Mouse (Mus musculus) naive thymus-derived CD4-positive, alpha-beta T cell, adult 5 months (primary cell): ENCODE data around the gene Olfr1101. TPM values are rescaled to one million over a fixed set of nuclear protein-coding genes. Genes with fewer than 3 reads are reported as not detected.

ENCODE experiments used
- polyA plus RNA-seq: library from polyadenylated mRNA; unstranded; fragments of 100-300 nt; shearing (Covaris generic); gene quantifications from one replicate; pipeline ENCODE4 v1.2.1, GENCODE M21; 2017

Olfr1101 gene
- polyA plus RNA-seq: not detected

GRCm38 (mm10) chr2:86991121-86991520 is at the start of gene Olfr1101:
Olfr1101 (minus strand) TSS chr2:86991221.

GRCm38 (mm10) chr2:87036431-87036830 is 45.4 kb upstream of the Olfr1101 start, which contains the start of gene Olfr1105:
Olfr1105 (minus strand) TSS chr2:87036531.

DNA sequence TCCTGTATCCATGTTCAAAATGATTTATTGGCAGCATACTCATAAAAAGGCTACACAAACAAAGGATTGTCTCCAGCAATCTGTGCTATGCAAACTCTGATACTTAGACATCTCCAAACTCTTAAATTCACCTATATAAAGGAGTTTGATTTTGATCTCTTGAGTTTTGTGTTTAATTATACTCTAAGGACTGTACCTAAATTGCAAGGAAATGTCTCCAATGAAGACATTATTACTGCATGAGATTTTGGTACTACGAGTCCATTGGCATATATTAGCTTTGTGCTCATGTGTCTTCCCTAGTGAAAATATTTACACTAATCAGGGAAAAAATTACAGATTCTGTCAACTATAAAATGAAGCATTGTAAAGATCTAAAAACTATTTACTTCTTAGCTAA is 36.0 kb upstream of the Olfr1101 start, which contains the start of gene Olfr1104:
Gene Olfr1104 (minus strand): TSS at position 101 of the 400 bp plus-strand sequence.

DNA sequence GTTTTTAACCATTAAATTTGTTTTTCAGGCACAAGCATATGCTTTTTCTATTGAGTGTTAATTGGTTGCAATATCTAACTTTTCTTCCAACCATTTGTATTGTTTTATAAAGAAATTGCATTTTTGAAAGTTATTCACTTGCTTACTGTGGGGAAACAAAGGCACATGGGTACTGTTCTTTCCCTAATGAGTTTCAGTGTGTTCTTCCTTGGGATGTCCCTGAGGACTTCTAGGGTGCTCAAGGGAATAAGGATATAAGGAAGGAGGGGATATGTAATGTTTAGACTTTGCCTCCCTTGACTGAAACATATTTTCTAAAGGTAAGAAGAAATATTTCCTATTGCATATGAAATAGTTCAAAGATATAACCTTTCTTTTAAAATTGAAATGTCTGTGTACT is 7.1 kb upstream of the Olfr1101 start, which contains the start of gene Olfr1102:
Gene Olfr1102 (plus strand): TSS at position 301 of the 400 bp plus-strand sequence.

GRCm38 (mm10) chr2:86979854-86980253 is 11.2 kb downstream of the Olfr1101 start, which contains the start of gene Olfr1100:
Olfr1100 (minus strand) TSS chr2:86979954.

GRCm38 (mm10) chr2:86960593-86960992 is 30.4 kb downstream of the Olfr1101 start, which contains the start of gene Olfr1099:
Olfr1099 (minus strand) TSS chr2:86960693.

Other genes with a start within 250 kb of the Olfr1101 start
- gene Olfr1090, start 232.2 kb downstream of the Olfr1101 start, polyA plus RNA-seq: not detected
- not detected for gene Olfr1093, start 208.7 kb downstream of the Olfr1101 start, polyA plus RNA-seq
- not detected for gene Olfr141, start 181.2 kb downstream of the Olfr1101 start, polyA plus RNA-seq
- not detected for gene Olfr1094, start 166.6 kb downstream of the Olfr1101 start, polyA plus RNA-seq
- not detected for gene Olfr1095, start 139.5 kb downstream of the Olfr1101 start, polyA plus RNA-seq
- gene Gm13723, start 116.4 kb downstream of the Olfr1101 start, polyA plus RNA-seq: not detected
- not detected for gene Olfr1097, start 99.0 kb downstream of the Olfr1101 start, polyA plus RNA-seq
- not detected for gene Olfr1098, start 66.7 kb downstream of the Olfr1101 start, polyA plus RNA-seq
- gene Olfr1099, start 30.5 kb downstream of the Olfr1101 start, polyA plus RNA-seq: not detected
- gene Olfr1100, start 11.3 kb downstream of the Olfr1101 start, polyA plus RNA-seq: not detected
- not detected for gene Olfr1102, start 7.2 kb upstream of the Olfr1101 start, polyA plus RNA-seq
- gene Olfr1104, start 35.9 kb upstream of the Olfr1101 start, polyA plus RNA-seq: not detected
- 0.14 TPM for gene Olfr1105, start 45.3 kb upstream of the Olfr1101 start, polyA plus RNA-seq
- gene Olfr1106, start 61.1 kb upstream of the Olfr1101 start, polyA plus RNA-seq: not detected
- gene Olfr1107, start 84.6 kb upstream of the Olfr1101 start, polyA plus RNA-seq: not detected
- gene Olfr1109, start 104.8 kb upstream of the Olfr1101 start, polyA plus RNA-seq: 0.19 TPM
- gene Olfr259, start 123.3 kb upstream of the Olfr1101 start, polyA plus RNA-seq: not detected
- not detected for gene Olfr1110, start 149.1 kb upstream of the Olfr1101 start, polyA plus RNA-seq
- gene Olfr1111, start 161.4 kb upstream of the Olfr1101 start, polyA plus RNA-seq: not detected
- not detected for gene Olfr1112, start 196.6 kb upstream of the Olfr1101 start, polyA plus RNA-seq
- not detected for gene Olfr1113, start 217.7 kb upstream of the Olfr1101 start, polyA plus RNA-seq